Mouse (Mus musculus) gastrocnemius, adult 2 months (tissue): ENCODE data around the gene Hspg2. TPM values are rescaled to one million over a fixed set of nuclear protein-coding genes. Genes with fewer than 3 reads are reported as not detected.

Experiments used
- DNase-seq: peaks from one replicate; pipeline ENCODE4 v3.0.0; 2022
- H3K27ac ChIP-seq: fragments of 200-600 bp; 2 replicates; pipeline ENCODE4 v1.8.1; 2022; ENCODE audit warnings: mild to moderate bottlenecking
- H3K4me3 ChIP-seq: fragments of 200-600 bp; 2 replicates; pipeline ENCODE4 v1.8.1; 2022; ENCODE audit warnings: mild to moderate bottlenecking, moderate library complexity
- CTCF ChIP-seq: fragments of 200-600 bp; IDR thresholded peaks from 2 replicates; pipeline ENCODE4 v1.8.1; 2022; ENCODE audit warnings: antibody characterized with exemption, mild to moderate bottlenecking, moderate library complexity
- intact Hi-C: fragments of 180-260 bp; cut with DNase I; formaldehyde crosslinking; loops from one replicate; pipeline ENCODE4 v1.15.1; 2025
- total RNA-seq, 2 experiments: library from RNA; stranded (reverse); gene quantifications; 2 replicates each; pipeline ENCODE4 v1.2.3; 2021

The Hspg2 gene
- total RNA-seq, 2 experiments from 2014 or later, result 55.2 to 77.5 TPM

DNA sequence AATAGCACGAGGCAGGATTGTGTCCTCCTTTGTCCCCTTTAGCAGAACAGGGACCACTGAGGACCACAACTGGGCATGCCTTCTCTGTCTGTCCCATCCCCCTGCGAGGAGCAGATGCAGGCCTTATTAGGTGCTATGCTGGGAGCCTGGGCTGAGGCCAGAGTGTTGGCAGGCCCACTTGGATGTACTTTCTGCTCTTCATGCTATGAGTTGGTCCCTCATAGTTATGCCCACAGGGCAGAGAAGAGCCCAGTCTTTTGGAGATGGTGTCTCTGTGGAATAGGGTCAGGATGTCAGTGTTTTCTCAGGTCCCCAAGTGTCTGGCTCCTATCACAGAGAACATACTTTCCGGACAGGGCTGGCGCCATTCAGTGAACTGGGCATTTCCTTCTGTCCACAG, 1.6 kb upstream of the Hspg2 start:
- peak; percentile 69 for DNase-seq
- Histone ChIP-seq H3K4me3 (no peak overlapping the region), H3K27ac (peak overlapping the region; percentile 70)
- intact Hi-C loops, result no loop called here
- TF ChIP-seq CTCF, result no peak

DNA sequence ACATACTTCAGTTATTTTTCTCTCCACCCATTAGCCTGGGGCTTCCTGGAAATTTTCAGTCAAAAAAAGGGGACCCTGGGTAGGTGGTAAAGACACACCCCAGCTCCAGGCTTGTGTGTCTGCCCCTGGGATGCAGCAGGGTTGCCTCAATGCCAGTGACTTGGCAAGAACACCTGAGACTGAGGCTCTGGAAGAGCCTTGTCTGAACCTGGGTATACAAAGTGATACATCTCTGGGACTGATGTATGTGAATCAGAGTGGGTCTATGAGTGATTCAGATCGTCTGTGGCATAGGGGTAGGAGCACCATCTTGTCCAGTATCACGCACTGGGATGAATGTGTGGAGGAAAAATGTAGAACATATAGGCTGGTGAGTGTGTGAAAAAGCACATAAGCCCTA, 1.0 kb upstream of the Hspg2 start:
- no peak overlapping the region for H3K4me3 ChIP-seq
- intact Hi-C loops, result no loop called here
- TF ChIP-seq CTCF, result no peak
- peak overlapping the region; percentile 70 for H3K27ac ChIP-seq
- DNase-seq, result no peak

DNA sequence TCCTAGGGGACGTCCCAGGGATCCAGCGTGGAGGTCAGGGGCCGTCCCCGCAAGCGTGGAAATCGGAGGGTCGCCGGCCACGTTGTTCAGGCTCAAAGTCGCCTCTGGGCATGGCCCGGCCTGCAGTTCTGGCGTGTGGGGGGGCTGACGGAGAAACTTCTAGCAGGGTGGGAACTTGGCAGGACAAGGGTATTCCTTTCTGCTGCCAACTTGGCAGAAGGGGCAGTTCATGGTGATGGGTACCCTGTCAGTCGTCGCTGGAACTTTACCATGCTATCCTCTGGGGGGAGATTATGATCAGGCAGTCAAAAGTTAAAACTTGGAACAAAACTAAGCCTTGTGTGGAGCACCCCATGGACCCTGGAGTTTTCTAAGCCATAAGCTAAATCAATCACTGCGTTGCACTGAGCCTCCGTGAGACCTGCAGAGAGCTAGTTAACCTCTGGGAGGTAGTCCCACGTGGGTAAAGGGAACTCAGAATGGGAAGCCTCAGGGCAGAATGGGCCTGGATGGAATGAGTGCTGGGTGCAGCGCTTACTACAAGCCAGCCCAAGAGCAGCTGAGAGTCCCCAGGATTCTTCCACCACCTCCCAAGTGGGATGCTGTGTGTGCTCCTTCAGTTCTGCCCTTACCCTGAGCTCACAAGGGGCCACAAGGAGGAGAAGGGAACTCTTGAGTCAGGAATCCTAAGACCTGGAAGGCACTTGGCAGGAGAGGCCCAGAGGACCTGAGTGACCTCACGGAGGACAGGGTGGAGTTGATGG, 694 bp downstream of the Hspg2 start:
- TF ChIP-seq CTCF, result no peak
- no peak for DNase-seq
- intact Hi-C loops, result no loop called here
- peak overlapping the region; percentile 96 for H3K27ac ChIP-seq
- peak overlapping the region; percentile 90 for H3K4me3 ChIP-seq

DNA sequence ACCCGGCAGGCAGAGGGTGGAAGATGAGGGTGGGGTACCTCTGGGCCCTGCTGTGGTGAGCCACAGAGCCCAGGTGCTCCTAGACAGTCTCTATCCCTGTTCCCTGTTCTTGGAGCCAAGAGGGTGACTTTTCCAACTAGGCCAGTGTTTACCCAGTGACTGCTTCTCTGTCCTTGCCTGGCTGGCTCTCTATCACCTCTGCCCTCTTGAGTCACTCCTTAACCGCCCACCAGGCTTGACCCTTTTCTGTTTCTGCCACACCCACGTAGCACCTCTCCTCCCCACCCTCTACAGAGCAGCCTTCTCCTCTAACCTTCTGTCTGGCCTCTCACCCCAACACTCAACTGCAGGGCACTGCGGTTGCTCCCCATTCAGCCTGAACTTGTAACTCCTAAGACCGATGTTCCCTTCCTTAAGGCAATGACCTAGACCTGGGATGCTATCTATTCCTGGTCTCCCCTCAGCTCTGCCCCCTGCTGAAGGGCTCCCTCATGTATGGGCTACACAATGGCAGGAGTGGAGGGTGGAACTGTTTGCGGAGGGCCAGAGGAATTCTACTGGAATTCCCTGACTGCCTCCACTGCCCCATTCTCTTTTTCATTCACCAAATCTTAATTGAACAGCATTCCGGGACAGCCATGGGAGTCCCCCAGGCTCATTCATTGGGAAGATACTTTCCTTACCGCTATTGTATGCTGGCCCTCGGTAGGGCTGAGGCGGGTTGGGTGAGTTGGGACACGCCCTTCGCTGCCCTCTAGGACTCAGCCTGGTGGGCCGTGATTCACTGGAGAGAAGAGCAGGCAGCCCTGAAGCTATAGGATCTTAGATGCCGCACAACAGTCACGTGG, 1.5 kb downstream of the Hspg2 start:
- peak overlapping the region; percentile 96 for H3K27ac ChIP-seq
- no peak for DNase-seq
- intact Hi-C loops, result no loop called here
- peak overlapping the region; percentile 90 for H3K4me3 ChIP-seq
- TF ChIP-seq CTCF, result peak; percentile 7; the same call in 1 of the 2 replicates

DNA sequence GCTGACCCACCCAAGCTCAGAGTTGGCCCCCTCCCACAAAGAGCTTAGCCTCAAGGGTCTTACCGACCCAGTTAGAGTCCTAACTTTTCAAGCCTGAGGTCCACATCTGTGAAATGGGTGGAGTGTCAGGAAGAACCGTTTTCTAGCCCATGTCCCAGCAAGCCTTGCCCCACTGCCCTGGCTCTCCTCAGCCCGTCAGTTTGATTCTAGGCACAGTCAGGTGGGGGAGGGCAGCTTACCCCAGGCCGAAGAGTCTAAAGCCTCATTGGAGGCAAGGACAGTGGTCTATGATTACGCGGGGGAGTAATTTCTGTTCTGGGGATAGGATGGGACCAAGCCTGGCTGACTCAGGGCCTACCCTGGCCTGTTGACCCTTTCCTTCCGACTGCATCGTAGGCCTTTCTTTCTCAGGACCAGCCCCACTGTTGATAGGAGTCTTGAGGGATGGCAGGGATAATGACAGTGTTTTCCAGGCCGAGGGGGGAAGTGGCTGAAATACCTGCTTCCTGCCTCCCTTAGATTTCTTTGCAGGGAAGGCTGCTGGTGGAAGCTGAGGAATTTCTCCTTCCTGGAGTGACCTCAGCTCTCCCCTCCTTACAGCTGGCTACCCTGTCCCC, 2.2 kb downstream of the Hspg2 start:
- intact Hi-C loops, result no loop called here
- DNase-seq, result no peak
- H3K27ac ChIP-seq, result peak overlapping the region; percentile 96
- no peak for TF ChIP-seq CTCF
- peak overlapping the region; percentile 90 for H3K4me3 ChIP-seq

DNA sequence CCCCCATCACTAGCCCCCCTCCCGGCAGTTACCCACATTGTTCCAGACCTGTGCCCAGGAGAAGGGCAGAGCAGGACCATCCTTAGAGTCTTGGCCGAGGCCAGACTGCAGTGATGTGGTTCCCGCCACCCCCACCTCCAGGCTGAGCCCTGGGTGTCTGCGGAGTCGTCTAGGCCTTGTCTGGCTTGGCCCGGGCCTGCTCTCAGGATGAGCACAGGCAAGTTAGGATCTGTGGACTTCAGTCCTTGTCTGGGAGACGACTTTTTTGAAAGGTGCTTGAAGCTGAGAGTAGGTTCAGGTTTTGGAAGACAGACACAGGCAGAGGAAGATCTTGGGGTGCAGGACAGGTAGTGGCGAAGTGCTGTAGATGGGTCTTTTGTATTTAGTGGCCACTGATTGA, 2.8 kb downstream of the Hspg2 start:
- Histone ChIP-seq H3K4me3 (peak overlapping the region; percentile 90), H3K27ac (peak overlapping the region; percentile 96)
- intact Hi-C loops, result no loop called here
- DNase-seq, result no peak
- no peak for TF ChIP-seq CTCF

DNA sequence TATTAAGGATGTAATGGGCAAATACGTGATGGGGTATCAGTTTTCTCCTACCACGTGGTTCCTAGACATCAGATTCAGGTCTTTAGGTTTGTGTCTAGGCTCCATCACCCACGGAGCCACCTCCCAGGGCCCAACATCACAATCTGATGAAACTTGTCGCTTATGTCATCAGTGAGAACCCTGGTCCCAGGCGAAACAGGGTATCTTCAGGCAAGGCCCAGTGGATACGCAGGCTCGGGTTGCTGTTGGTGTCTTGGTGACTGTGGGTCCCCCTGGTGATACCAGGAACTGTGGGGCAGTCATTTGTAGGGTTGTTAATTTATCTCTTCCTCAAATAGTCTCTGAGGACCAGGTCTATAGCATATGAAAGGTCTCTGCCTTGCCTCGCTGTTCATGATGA, 4.7 kb downstream of the Hspg2 start:
- H3K4me3 ChIP-seq, result peak overlapping the region; percentile 90
- intact Hi-C loops, result no loop called here
- DNase-seq, result no peak
- TF ChIP-seq CTCF, result no peak
- H3K27ac ChIP-seq, result peak overlapping the region; percentile 96

DNA sequence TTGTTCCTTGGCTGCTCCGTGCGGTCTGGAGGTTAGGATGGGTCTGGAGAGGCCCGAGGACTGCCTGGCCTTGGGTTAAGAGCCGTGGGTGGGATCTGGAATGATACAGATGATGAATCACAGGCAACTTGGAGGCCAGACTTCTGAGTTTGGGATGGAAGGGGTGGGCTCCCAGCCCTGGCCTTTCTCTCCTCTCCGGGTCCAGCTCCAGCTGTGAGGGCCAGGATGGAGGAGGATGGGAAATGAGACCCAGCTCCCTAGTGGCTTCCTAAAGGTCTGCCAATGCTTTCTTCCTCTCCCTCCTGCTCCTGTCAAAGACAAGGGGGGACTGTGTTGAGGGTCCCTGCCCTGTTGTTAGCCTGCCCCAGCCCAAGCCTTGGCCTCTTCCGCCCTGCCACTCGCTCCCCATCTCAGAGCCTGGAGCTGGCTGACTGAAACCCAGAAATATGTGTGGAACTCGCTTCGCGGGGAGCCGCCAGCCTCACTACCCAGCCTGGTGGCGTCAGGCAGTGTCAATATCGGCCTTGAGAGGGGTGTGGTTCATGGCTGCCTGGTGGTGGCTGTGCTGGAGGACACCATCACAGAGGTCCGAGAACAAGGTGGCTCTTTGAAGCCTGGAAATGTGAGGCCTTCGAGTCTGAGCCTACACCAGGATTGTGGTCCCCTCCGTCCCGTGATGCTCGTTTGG, 5.3 kb downstream of the Hspg2 start:
- DNase-seq, result peak; percentile 73
- intact Hi-C loops, result no loop called here
- Histone ChIP-seq H3K4me3 (peak overlapping the region; percentile 90), H3K27ac (peak overlapping the region; percentile 96)
- TF ChIP-seq CTCF, result no peak

DNA sequence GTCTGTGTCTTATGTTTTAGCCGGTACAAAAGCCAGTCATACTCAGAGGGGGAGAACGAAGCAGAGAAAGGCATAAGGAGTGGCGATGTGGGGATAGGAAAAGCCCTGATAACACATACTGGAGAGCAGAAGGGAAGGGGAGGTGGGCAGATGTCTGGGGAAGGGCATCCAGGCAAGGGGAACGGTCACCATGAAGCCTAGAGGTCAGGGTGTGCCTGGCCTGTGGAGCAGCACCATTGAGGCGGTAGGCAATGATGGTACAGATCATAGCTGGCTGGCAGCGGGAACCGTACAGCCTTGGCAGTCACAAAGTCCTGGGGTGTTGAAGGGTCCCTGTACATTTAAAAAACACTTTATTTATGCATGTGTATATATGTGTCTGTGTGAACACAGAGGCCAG, 6.1 kb downstream of the Hspg2 start:
- no peak for TF ChIP-seq CTCF
- no peak for DNase-seq
- intact Hi-C loops, result no loop called here
- H3K27ac ChIP-seq, result peak overlapping the region; percentile 96
- H3K4me3 ChIP-seq, result peak overlapping the region; percentile 90

DNA sequence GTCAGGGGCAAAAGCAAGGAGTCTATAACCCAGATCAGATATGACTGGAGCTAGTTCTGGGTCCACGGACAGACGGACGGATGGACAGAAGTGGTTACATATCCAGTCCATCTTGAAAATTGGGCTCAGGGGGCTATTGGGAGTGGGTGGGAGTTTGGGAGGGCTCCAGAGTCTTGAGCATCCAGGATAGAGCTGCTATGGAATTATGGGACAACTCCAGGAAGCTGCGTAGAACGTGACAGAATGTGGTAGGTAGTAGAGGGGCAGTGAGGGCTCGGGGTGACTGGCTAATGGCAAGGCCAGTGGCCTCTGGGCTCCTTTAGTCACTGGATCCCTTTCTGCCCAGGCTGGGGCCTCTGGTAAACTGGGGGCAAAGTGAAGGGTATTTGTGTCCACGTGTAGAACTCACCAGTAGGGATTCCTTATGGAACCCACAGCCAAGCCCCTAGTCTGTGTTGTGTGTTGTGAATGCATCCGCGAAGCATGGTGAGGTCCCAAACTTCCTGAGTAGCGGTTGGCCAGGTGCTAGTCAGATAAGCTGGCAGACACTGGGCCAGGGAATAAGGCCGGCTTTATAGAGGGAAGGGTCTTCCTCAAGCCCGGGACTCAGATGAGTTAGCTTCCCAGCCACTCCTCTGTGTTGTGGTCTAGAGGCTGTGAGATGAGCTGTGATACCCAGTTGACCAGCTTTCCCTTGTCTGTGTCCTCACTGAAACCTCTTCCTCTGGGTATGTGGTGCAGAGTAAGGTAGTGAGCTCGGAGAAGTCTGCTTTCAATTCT, 6.9 kb downstream of the Hspg2 start:
- no peak for TF ChIP-seq CTCF
- no peak for DNase-seq
- H3K27ac ChIP-seq, result peak overlapping the region; percentile 96
- peak overlapping the region; percentile 90 for H3K4me3 ChIP-seq
- intact Hi-C loops, result no loop called here

DNA sequence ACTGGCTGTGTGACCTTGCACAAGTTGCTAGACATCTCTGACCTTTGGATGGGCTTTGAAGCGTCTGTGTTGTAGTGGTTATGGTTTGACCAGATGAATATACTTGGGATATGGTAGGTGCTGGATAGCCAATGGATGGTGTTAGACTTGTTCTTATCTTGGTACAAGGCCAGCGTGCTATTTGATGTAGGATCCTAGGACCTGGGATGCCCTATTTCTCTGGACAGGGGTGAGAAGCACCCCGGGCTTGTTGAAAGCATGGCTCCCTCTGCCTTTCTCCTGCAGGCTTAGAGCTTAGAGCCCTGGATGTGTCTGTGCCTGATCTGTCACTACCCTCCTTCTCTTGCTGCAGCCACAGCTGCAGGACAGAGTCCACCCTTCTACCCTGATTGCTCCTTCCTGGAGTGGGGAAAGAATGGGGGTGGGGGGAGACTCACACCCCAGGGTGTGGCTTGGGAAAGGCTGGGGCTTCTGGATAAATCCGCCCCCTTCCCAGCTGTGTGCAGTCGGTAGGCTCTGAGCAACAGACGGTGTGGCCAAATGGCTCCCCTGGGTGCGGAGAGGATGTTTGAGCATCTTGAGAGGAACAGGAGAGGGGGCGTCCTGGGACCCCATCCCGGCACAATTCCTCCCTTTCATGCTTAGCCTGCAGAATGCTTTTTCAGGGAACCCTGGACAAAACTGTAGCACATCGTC, 7.6 kb downstream of the Hspg2 start:
- peak; percentile 90 for DNase-seq
- peak overlapping the region; percentile 90 for H3K4me3 ChIP-seq
- no peak for TF ChIP-seq CTCF
- H3K27ac ChIP-seq, result peak overlapping the region; percentile 96
- intact Hi-C loops, result no loop called here
